Mouse (Mus musculus): ENCODE data around the gene Hif3a. TPM values are rescaled to one million over a fixed set of nuclear protein-coding genes. Genes with fewer than 3 reads are reported as not detected.

Hif3a gene
- polyA plus RNA-seq, 1 experiment from 2014 or later: 19.7 TPM

DNA sequence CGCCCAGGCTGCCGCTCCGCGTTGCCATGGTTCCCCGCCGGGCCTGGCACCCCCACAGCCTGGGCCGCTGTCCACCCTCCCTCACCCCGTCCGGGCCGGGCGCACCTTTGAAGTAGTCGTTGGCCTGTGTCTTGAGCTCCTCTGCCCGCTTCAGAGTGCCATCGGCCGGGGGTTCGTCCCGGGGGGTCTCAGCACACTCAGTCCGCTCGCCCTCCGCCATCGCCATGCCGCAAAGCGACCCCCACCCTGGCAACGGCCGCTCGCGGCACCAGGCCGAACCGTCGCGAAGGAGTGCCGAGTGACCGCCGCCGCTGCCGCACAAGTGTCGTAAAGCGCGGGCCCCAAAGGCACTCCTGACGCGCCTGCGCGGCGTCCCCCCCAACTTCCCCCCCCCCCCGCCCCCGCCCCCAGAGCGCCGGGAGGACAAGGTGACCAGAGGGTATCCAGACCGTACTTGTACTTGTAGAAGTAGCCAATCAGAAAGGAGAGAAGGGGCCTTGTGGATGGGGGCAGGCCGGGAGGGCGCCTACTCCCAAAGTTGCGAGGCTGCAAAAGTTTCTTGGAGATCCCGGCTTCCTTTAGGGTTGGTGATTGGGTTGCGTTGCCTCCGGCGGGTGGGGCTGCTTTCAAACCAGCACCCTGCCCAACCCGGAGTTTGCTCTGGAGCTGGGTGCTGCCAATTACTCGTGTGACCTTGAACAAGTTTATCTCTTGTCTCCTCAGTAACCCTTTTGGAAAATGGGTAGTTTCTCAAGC, 34.5 kb downstream of the Hif3a start, which contains the start of gene Ppp5c:
TSS of gene Ppp5c (minus strand) at position 337 of the 756 bp plus-strand sequence.
- H3K4me2 ChIP-seq (replicated peaks; ENCODE audit: low read depth, low read length): peak within 1 kb of the TSS; percentile 75
- no peaks in the 10 kb centered on the region for H3K27me3 ChIP-seq (ENCODE audit: control insufficient read depth, insufficient read depth, low read length)
- H3K27ac ChIP-seq (ENCODE audit: low read depth, low read length): peak within 1 kb of the TSS; percentile 75
- peak within 1 kb of the TSS; percentile 79 for H3K9ac ChIP-seq (ENCODE audit: low read depth, low read length)
- under 1% methylated on average over 53 of the region's 58 CpGs for WGBS
- H3K9me3 ChIP-seq (ENCODE audit: control insufficient read depth, low read length): no peaks in the 10 kb centered on the region
- H3K4me1 ChIP-seq (ENCODE audit: control insufficient read depth, insufficient read depth, low read length): peaks cover 28% of the 10 kb centered on the region
- peak within 1 kb of the TSS; percentile 72 for H3K4me3 ChIP-seq (ENCODE audit: low read length)
- peak; percentile 89 for ATAC-seq (ENCODE audit: low FRiP score, low TSS enrichment)
- peaks cover 18% of the 10 kb centered on the region; the same call in 1 of the 2 replicates for H3K36me3 ChIP-seq (ENCODE audit: control insufficient read depth, insufficient read depth, low read length)

- H3K4me2 ChIP-seq (replicated peaks; ENCODE audit: low read depth, low read length): peak overlapping the region; percentile 75
- WGBS: 8% methylated on average over 24 of the region's 24 CpGs
- ATAC-seq (ENCODE audit: low FRiP score, low TSS enrichment): no peak; the same call in 1 of the 2 replicates
- H3K27me3 ChIP-seq (ENCODE audit: control insufficient read depth, insufficient read depth, low read length): no peaks in the 10 kb centered on the region
- H3K4me1 ChIP-seq (ENCODE audit: control insufficient read depth, insufficient read depth, low read length): peaks cover 28% of the 10 kb centered on the region
- peak overlapping the region; percentile 79 for H3K9ac ChIP-seq (ENCODE audit: low read depth, low read length)
- no peaks in the 10 kb centered on the region for H3K9me3 ChIP-seq (ENCODE audit: control insufficient read depth, low read length)
- H3K4me3 ChIP-seq (ENCODE audit: low read length): peak overlapping the region; percentile 72
- peaks cover 22% of the 10 kb centered on the region for H3K36me3 ChIP-seq (ENCODE audit: control insufficient read depth, insufficient read depth, low read length)
- H3K27ac ChIP-seq (ENCODE audit: low read depth, low read length): no peak overlapping the region; the same call in 1 of the 2 replicates
Measured at GRCm38 (mm10) chr7:17026710-17027587, 35.3 kb downstream of the Hif3a start.

GRCm38 (mm10) chr7:17025896-17026622, 36.2 kb downstream of the Hif3a start:
- Histone ChIP-seq H3K9ac (ENCODE audit: low read depth, low read length) (peak overlapping the region; percentile 79; the same call in 1 of the 2 replicates), H3K27me3 (ENCODE audit: control insufficient read depth, insufficient read depth, low read length) (no peaks in the 10 kb centered on the region), H3K4me3 (ENCODE audit: low read length) (peak overlapping the region; percentile 72), H3K27ac (ENCODE audit: low read depth, low read length) (no peak overlapping the region), H3K4me1 (ENCODE audit: control insufficient read depth, insufficient read depth, low read length) (peaks cover 28% of the 10 kb centered on the region), H3K9me3 (ENCODE audit: control insufficient read depth, low read length) (no peaks in the 10 kb centered on the region), H3K36me3 (ENCODE audit: control insufficient read depth, insufficient read depth, low read length) (peaks cover 31% of the 10 kb centered on the region), H3K4me2 (replicated peaks; ENCODE audit: low read depth, low read length) (peak overlapping the region; percentile 75)
- ATAC-seq (ENCODE audit: low FRiP score, low TSS enrichment): no peak
- WGBS: 61% methylated on average over 9 of the region's 9 CpGs

- peak overlapping the region; percentile 23; the same call in 1 of the 2 replicates for H3K9ac ChIP-seq (ENCODE audit: low read depth, low read length)
- peaks cover 36% of the 10 kb centered on the region for H3K36me3 ChIP-seq (ENCODE audit: control insufficient read depth, insufficient read depth, low read length)
- WGBS: 57% methylated on average over 4 of the region's 4 CpGs
- H3K4me1 ChIP-seq (ENCODE audit: control insufficient read depth, insufficient read depth, low read length): peaks cover 28% of the 10 kb centered on the region
- ATAC-seq (ENCODE audit: low FRiP score, low TSS enrichment): no peak
- no peak overlapping the region; the same call in 1 of the 2 replicates for H3K4me3 ChIP-seq (ENCODE audit: low read length)
- H3K27ac ChIP-seq (ENCODE audit: low read depth, low read length): 0 out of 2 replicates have a peak overlapping the region, but pooled peaks have one; percentile 17
- H3K9me3 ChIP-seq (ENCODE audit: control insufficient read depth, low read length): no peaks in the 10 kb centered on the region
- H3K4me2 ChIP-seq (replicated peaks; ENCODE audit: low read depth, low read length): peak overlapping the region; percentile 75
- H3K27me3 ChIP-seq (ENCODE audit: control insufficient read depth, insufficient read depth, low read length): no peaks in the 10 kb centered on the region
Measured at GRCm38 (mm10) chr7:17025505-17025894, 36.7 kb downstream of the Hif3a start.

DNA sequence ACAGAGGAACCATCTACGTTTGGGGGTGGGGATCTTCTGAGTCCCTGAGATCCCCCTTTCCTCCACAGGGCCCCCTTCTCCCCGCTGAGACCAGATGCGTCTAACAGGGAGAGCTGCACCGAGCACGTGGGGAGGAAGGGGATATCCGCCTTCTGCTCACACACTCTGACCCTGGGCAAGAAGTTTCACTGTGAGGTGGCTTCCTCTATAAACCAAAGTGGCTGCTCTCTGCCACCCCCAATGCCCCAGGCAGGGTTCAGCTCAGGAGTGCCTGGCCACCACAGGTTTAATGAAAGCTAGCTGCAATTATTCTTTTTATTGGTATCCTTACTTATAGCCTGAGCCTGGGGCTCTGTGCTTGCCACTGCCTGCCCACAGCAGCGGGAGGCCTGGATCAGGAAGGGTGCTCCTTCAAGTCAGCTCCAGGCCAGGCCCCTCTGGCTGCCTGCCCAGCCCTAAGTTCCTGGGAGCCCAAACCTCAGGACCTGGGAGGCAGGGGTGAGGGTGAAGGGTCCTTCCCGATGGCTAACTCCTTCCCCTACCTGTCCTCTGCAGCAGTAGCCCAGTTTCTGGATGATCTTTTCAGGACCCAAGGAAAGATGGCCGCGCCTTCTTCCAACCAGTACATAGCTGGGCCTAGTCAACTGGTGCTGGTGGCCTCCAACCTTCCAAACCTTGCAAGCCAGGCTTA, 37.3 kb downstream of the Hif3a start:
- Histone ChIP-seq H3K4me3 (ENCODE audit: low read length) (no peak overlapping the region), H3K4me1 (ENCODE audit: control insufficient read depth, insufficient read depth, low read length) (peaks cover 28% of the 10 kb centered on the region), H3K4me2 (replicated peaks; ENCODE audit: low read depth, low read length) (peak overlapping the region; percentile 17; the same call in 1 of the 2 replicates), H3K36me3 (ENCODE audit: control insufficient read depth, insufficient read depth, low read length) (peaks cover 42% of the 10 kb centered on the region), H3K27me3 (ENCODE audit: control insufficient read depth, insufficient read depth, low read length) (no peaks in the 10 kb centered on the region), H3K9me3 (ENCODE audit: control insufficient read depth, low read length) (no peaks in the 10 kb centered on the region), H3K27ac (ENCODE audit: low read depth, low read length) (peak overlapping the region; percentile 42; the same call in 1 of the 2 replicates), H3K9ac (ENCODE audit: low read depth, low read length) (peak overlapping the region; percentile 31; the same call in 1 of the 2 replicates)
- 69% methylated on average over 10 of the region's 10 CpGs for WGBS
- no peak for ATAC-seq (ENCODE audit: low FRiP score, low TSS enrichment)

- Histone ChIP-seq H3K9ac (ENCODE audit: low read depth, low read length) (peak overlapping the region; percentile 31; the same call in 1 of the 2 replicates), H3K36me3 (ENCODE audit: control insufficient read depth, insufficient read depth, low read length) (peaks cover 49% of the 10 kb centered on the region), H3K4me2 (replicated peaks; ENCODE audit: low read depth, low read length) (0 out of 2 replicates have a peak overlapping the region, but pooled peaks have one; percentile 17), H3K27me3 (ENCODE audit: control insufficient read depth, insufficient read depth, low read length) (no peaks in the 10 kb centered on the region), H3K9me3 (ENCODE audit: control insufficient read depth, low read length) (no peaks in the 10 kb centered on the region), H3K27ac (ENCODE audit: low read depth, low read length) (no peak overlapping the region; the same call in 1 of the 2 replicates), H3K4me1 (ENCODE audit: control insufficient read depth, insufficient read depth, low read length) (peaks cover 28% of the 10 kb centered on the region), H3K4me3 (ENCODE audit: low read length) (no peak overlapping the region)
- 81% methylated on average over 6 of the region's 6 CpGs for WGBS
- no peak for ATAC-seq (ENCODE audit: low FRiP score, low TSS enrichment)
Measured at GRCm38 (mm10) chr7:17024141-17024540, 38.1 kb downstream of the Hif3a start.

DNA sequence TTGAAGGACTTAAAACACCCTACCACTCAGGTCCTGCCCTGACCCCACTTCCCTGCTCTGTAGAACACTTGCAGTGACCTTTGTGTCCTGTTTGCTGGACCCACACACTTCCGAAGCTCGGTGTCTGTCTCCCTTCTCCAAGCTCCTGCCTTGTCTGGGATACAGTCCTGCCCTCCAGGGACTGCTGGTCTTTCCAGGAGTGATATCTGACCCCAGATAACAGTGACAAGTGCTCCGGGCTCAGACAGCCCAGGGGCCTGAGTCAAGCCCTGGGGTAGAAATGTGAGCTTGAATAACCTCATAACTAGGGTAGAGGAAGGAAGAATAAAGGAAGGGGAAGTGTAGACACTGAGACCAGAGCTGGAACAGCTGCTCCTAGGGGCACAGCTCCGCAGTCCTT, 38.5 kb downstream of the Hif3a start:
- H3K4me1 ChIP-seq (ENCODE audit: control insufficient read depth, insufficient read depth, low read length): peaks cover 28% of the 10 kb centered on the region
- no peaks in the 10 kb centered on the region for H3K9me3 ChIP-seq (ENCODE audit: control insufficient read depth, low read length)
- WGBS: 64% methylated on average over 4 of the region's 4 CpGs
- no peaks in the 10 kb centered on the region for H3K27me3 ChIP-seq (ENCODE audit: control insufficient read depth, insufficient read depth, low read length)
- no peak overlapping the region for H3K27ac ChIP-seq (ENCODE audit: low read depth, low read length)
- no peak overlapping the region for H3K4me3 ChIP-seq (ENCODE audit: low read length)
- no peak overlapping the region for H3K4me2 ChIP-seq (replicated peaks; ENCODE audit: low read depth, low read length)
- no peak overlapping the region for H3K9ac ChIP-seq (ENCODE audit: low read depth, low read length)
- no peak for ATAC-seq (ENCODE audit: low FRiP score, low TSS enrichment)
- peaks cover 51% of the 10 kb centered on the region for H3K36me3 ChIP-seq (ENCODE audit: control insufficient read depth, insufficient read depth, low read length)

DNA sequence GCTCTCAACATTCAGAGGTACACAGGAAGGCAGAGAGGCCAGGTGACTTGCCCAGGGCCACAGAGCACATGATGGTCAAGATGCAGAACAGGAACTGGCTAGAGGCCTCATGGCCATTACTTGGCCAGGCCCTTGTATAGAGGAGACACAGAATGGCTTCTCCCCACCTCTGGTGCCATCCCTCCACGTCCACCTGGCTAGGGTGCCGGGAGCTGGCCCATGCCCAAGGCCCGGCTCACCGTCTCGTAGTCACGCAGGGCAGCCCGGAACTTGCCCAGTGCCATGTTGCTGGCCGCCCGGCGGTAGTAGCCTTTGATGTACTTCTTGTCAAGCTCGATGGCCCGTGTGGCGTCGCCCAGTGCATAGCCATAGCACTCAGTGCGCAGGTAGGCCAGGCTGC, 40.1 kb downstream of the Hif3a start:
- Histone ChIP-seq H3K36me3 (ENCODE audit: control insufficient read depth, insufficient read depth, low read length) (peaks cover 63% of the 10 kb centered on the region), H3K9me3 (ENCODE audit: control insufficient read depth, low read length) (no peaks in the 10 kb centered on the region), H3K27ac (ENCODE audit: low read depth, low read length) (no peak overlapping the region), H3K9ac (ENCODE audit: low read depth, low read length) (no peak overlapping the region), H3K4me1 (ENCODE audit: control insufficient read depth, insufficient read depth, low read length) (peaks cover 28% of the 10 kb centered on the region), H3K4me2 (replicated peaks; ENCODE audit: low read depth, low read length) (no peak overlapping the region), H3K27me3 (ENCODE audit: control insufficient read depth, insufficient read depth, low read length) (no peaks in the 10 kb centered on the region), H3K4me3 (ENCODE audit: low read length) (no peak overlapping the region)
- no peak for ATAC-seq (ENCODE audit: low FRiP score, low TSS enrichment)
- 98% methylated on average over 15 of the region's 15 CpGs for WGBS

All from kidney, embryonic 14.5 days (tissue).